Mouse (Mus musculus): ENCODE data around the gene Gm15293. TPM values are rescaled to one million over a fixed set of nuclear protein-coding genes. Genes with fewer than 3 reads are reported as not detected.
"Not testable (repeated sequence)": the region's sequence is repeated elsewhere in the genome, so short reads cannot be mapped to it uniquely, and the experiment has no call there.

Gene Gm15293
- total RNA-seq (2021) = not detected

DNA sequence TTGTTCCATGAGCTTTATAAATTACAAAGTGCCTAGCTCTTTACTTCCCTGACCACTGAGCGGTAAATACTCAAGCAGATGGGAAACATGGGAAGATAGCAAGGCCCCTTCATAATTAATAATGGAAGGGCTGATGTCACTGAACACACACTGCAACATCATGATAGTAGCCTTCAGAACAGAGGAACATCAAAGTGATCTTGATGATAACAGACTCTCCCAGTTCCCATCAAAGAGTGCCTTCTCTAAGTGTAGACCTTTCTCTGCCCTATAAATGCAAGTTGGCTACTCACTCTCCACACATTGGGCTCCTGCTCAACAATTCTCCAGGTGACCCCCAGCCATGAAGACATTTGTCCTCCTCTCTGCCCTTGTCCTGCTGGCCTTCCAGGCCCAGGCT is at the start of gene Gm15293:
Gm15293 (plus strand) TSS at position 301 of the 400 bp plus-strand sequence.
- DNase-seq (ENCODE audit: low spot score in 2 of 2); intact Hi-C loops (cut with DNase I): not testable (repeated sequence)

GRCm38 (mm10) chr8:21161977-21162376 is 39.4 kb upstream of the Gm15293 start, which contains the start of gene Defa22:
Defa22 (plus strand) TSS chr8:21162277.
- intact Hi-C loops (cut with DNase I) = not testable (repeated sequence)

GRCm38 (mm10) chr8:21191314-21191713 is 10.0 kb upstream of the Gm15293 start, which contains the start of gene Defa31:
Defa31 (plus strand) TSS chr8:21191614.
- intact Hi-C loops (cut with DNase I); DNase-seq (ENCODE audit: low spot score in 2 of 2): not testable (repeated sequence)

More at GRCm38 (mm10) chr8:21161977-21162376, 39.4 kb upstream of the Gm15293 start, which contains the start of gene Defa22:
- not testable (repeated sequence) for DNase-seq (ENCODE audit: low spot score in 2 of 2)

Other genes starting within 250 kb of the Gm15293 start
- not detected for gene Defa21, start 176.0 kb upstream of the Gm15293 start, total RNA-seq (2021)
- gene Defa23, start 146.5 kb upstream of the Gm15293 start, total RNA-seq (2021) = not detected
- not detected for gene Defa35, start 136.5 kb upstream of the Gm15293 start, total RNA-seq (2021)
- gene Defa25, start 117.1 kb upstream of the Gm15293 start, total RNA-seq (2021) = not detected
- gene Gm14851, start 105.5 kb upstream of the Gm15293 start, total RNA-seq (2021) = not detected
- not detected for gene Defa30, start 66.9 kb upstream of the Gm15293 start, total RNA-seq (2021)
- gene Defa22, start 39.3 kb upstream of the Gm15293 start, total RNA-seq (2021) = not detected
- not detected for gene Defa31, start 9.9 kb upstream of the Gm15293 start, total RNA-seq (2021)
- not detected for gene Gm15292, start 48.2 kb downstream of the Gm15293 start, total RNA-seq (2021)
- gene Defa27, start 114.0 kb downstream of the Gm15293 start, total RNA-seq (2021) = not detected
- not detected for gene Defa29, start 125.5 kb downstream of the Gm15293 start, total RNA-seq (2021)
- gene Defa2, start 177.0 kb downstream of the Gm15293 start, total RNA-seq (2021) = not detected
- gene Defa33, start 190.2 kb downstream of the Gm15293 start, total RNA-seq (2021) = not detected
- gene Defa36, start 225.8 kb downstream of the Gm15293 start, total RNA-seq (2021) = not detected